Mouse (Mus musculus) kidney, embryonic 14.5 days (tissue): ENCODE measurements around the gene Kif3b. TPM values are rescaled to one million over a fixed set of nuclear protein-coding genes. Genes with fewer than 3 reads are reported as not detected.

ENCODE experiments used
- ATAC-seq: fragments of 200-750 bp; cut with Nextera tagmentation; 2 replicates; pipeline ENCODE4 v1.8.0; 2017; ENCODE audit warnings: moderate number of reproducible peaks, mild to moderate bottlenecking, moderate TSS enrichment, moderate library complexity; ENCODE audit not compliant: low FRiP score, low TSS enrichment
- H3K27ac ChIP-seq: fragments of 300-500 bp; sonication (generic); 2 replicates; pipeline ENCODE4 v1.5.1; 2014; ENCODE audit warnings: low read depth, mild to moderate bottlenecking, low read length, moderate library complexity, mixed read lengths
- H3K27me3 ChIP-seq: fragments of 300-500 bp; sonication (generic); 2 replicates; pipeline ENCODE4 v1.6.1; 2014; ENCODE audit warnings: mild to moderate bottlenecking, low read length; ENCODE audit not compliant: control insufficient read depth, insufficient read depth
- H3K36me3 ChIP-seq: fragments of 300-500 bp; sonication (generic); 2 replicates; pipeline ENCODE4 v1.6.1; 2014; ENCODE audit warnings: low read length, mixed read lengths; ENCODE audit not compliant: control insufficient read depth, insufficient read depth
- H3K4me1 ChIP-seq: fragments of 300-500 bp; sonication (generic); 2 replicates; pipeline ENCODE4 v1.6.1; 2014; ENCODE audit warnings: low read length, mixed read lengths; ENCODE audit not compliant: control insufficient read depth, insufficient read depth
- H3K4me2 ChIP-seq: fragments of 300-500 bp; sonication (generic); replicated peaks from 2 replicates; pipeline ENCODE4 v1.6.1; 2014; ENCODE audit warnings: low read depth, mild to moderate bottlenecking, low read length
- H3K4me3 ChIP-seq: fragments of 300-500 bp; sonication (generic); 2 replicates; pipeline ENCODE4 v1.5.1; 2014; ENCODE audit warnings: mild to moderate bottlenecking, low read length
- H3K9ac ChIP-seq: fragments of 300-500 bp; sonication (generic); 2 replicates; pipeline ENCODE4 v1.6.1; 2014; ENCODE audit warnings: low read depth, mild to moderate bottlenecking, low read length, moderate library complexity
- H3K9me3 ChIP-seq: fragments of 300-500 bp; sonication (generic); 2 replicates; pipeline ENCODE4 v1.6.1; 2016; ENCODE audit warnings: low read length; ENCODE audit not compliant: control insufficient read depth
- WGBS: fragments of 180-500 bp; shearing (Covaris S2); extraction: QIAGEN DNeasy Blood & Tissue Kit; methylation state at CpG from one replicate; pipeline ENCODE4 v1.1.7; 2014; 5-methylcytosine and 5-hydroxymethylcytosine counted together
- polyA plus RNA-seq: library from polyadenylated mRNA; unstranded; fragments of >200 nt; fragmentation: Nextera tagmentation; extraction: Ambion mirVana; gene quantifications from 2 replicates; pipeline ENCODE4 v1.2.1, GENCODE M21; 2014

The Kif3b gene
- polyA plus RNA-seq, 1 experiment from 2014 or later: 5.6 TPM

DNA sequence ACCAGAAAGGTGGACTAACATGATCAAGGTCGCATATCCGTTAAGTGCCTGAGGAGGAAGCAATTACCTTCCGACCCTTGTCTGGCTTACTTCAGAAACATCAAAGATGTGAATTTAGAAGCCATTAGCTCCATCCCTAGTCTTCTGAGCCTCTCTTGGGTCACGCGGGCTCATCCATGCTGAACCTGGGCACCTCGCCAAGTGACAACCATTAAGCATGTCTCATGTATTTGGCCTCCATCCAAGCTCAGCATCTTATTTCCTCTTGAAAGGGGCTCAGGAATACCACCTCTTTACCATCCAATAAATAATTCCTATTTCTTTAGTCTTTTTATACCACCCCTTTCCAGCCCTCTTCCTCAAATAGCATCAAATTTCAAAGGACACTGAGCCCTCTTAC lies 3.4 kb upstream of the Kif3b start:
- Histone ChIP-seq H3K4me3 (no peak overlapping the region), H3K4me2 (no peak overlapping the region), H3K27me3 (no peaks in the 10 kb centered on the region), H3K9me3 (no peaks in the 10 kb centered on the region), H3K4me1 (peaks cover 15% of the 10 kb centered on the region), H3K9ac (no peak overlapping the region), H3K27ac (no peak overlapping the region), H3K36me3 (no peaks in the 10 kb centered on the region)
- 34% methylated on average over 6 of the region's 6 CpGs for WGBS
- no peak for ATAC-seq

DNA sequence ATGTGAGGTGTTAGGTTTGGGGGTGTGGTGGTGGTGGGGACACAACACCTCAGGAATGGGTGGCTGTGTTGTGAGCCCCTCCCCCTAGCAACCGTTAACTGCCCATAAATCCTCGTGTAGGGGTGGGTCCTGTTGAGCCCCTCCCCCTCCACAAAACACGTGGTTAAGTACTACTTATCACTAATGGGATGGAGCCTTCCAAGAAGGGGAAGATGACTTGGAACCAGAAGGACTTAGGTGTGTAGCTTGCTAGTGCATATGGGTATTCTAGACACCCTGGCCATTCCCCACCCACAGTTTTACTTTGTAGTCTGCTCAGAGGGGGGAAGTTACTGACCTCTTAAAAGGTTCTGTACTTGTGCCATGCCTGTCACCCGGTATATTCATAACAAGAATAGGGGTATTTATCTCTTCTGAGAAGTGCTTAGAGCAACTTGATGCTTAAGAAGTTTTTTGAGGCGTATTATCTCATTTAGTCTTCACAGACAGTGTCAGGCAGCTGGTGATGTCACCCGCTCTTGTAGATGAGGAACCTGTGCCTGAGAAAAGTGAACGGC lies 1.2 kb downstream of the Kif3b start:
- Histone ChIP-seq H3K27me3 (no peaks in the 10 kb centered on the region), H3K4me3 (peak overlapping the region; percentile 98; the same call in 1 of the 2 replicates), H3K4me2 (peak overlapping the region; percentile 77), H3K36me3 (no peaks in the 10 kb centered on the region), H3K9ac (no peak overlapping the region), H3K9me3 (no peaks in the 10 kb centered on the region), H3K27ac (no peak overlapping the region), H3K4me1 (peaks cover 15% of the 10 kb centered on the region)
- WGBS: 48% methylated on average over 7 of the region's 7 CpGs
- ATAC-seq: no peak

DNA sequence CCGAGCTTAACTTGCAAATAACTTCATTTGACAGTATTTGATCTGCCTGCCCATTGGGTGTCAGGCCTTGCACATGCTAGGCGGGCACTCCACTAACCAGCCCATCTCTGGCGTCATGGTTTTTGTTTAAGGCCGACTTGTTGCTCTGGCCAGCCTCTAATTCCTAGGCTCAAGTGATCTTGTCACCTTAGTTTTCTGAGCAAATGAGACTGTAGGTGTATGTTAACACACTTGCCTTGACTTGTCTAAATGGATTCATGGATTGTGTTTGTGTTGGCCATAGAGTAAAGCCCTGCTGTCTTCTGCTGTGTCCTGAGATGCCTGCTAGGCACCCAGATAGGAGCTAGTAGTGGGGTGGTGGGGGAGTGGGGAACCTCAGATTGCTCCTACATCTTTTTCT lies 4.0 kb downstream of the Kif3b start:
- WGBS: 90% methylated on average over 4 of the region's 4 CpGs
- no peaks in the 10 kb centered on the region for H3K9me3 ChIP-seq
- H3K4me3 ChIP-seq: no peak overlapping the region
- H3K4me1 ChIP-seq: peaks cover 14% of the 10 kb centered on the region
- H3K36me3 ChIP-seq: no peaks in the 10 kb centered on the region
- no peak overlapping the region for H3K27ac ChIP-seq
- H3K27me3 ChIP-seq: no peaks in the 10 kb centered on the region
- H3K9ac ChIP-seq: no peak overlapping the region
- no peak overlapping the region for H3K4me2 ChIP-seq
- ATAC-seq: no peak

DNA sequence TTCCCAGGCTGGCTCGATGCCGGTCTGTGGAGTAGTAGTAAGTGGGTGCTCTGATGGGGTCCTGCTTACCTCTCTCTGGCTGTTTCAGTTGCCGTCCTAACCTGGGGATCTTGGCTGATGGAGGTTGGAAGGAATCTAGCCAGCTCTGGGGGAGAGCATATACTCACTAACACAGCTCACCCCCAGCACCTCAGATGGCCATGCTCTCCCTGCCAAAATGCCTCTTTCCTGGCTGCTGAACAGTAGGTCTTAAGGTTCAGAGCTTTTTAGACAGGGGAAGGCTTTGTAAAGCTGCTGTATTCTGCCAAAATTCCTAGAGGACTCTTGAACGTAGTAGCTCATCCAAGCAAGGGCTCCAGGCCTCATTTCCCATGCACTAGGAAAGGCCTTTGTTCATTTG lies 6.6 kb downstream of the Kif3b start:
- H3K27ac ChIP-seq: peak overlapping the region; percentile 24; the same call in 1 of the 2 replicates
- H3K4me2 ChIP-seq: no peak overlapping the region
- no peak overlapping the region for H3K9ac ChIP-seq
- ATAC-seq: no peak
- H3K9me3 ChIP-seq: no peaks in the 10 kb centered on the region
- 83% methylated on average over 4 of the region's 4 CpGs for WGBS
- H3K4me1 ChIP-seq: peaks cover 7% of the 10 kb centered on the region; the same call in 1 of the 2 replicates
- no peaks in the 10 kb centered on the region for H3K36me3 ChIP-seq
- no peaks in the 10 kb centered on the region for H3K27me3 ChIP-seq
- H3K4me3 ChIP-seq: no peak overlapping the region

DNA sequence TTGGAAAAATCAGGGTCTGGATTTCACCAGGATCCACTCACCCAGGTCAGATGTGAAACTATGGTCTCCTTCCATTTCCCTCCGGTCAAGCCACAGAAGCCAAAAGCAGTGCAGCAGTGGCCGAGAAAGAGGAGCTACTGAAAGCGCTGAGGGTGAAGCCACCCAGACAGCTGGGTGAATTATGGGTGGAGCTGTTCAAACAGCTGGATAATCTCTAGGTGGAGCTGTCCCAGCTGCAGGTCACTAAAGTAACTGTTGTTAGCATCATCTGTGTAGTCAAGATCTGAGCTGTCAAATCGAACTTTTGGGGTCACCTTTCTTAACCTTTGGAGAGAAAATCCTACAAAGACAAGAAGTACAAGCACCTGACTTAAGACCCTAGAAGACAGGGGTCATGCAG lies 7.2 kb downstream of the Kif3b start:
- Histone ChIP-seq H3K4me1 (peaks cover 7% of the 10 kb centered on the region; the same call in 1 of the 2 replicates), H3K27me3 (no peaks in the 10 kb centered on the region), H3K9ac (no peak overlapping the region), H3K27ac (no peak overlapping the region), H3K4me2 (no peak overlapping the region), H3K4me3 (no peak overlapping the region), H3K36me3 (no peaks in the 10 kb centered on the region), H3K9me3 (no peaks in the 10 kb centered on the region)
- WGBS: 27% methylated on average over 4 of the region's 4 CpGs
- peak; percentile 21; the same call in 1 of the 2 replicates for ATAC-seq

DNA sequence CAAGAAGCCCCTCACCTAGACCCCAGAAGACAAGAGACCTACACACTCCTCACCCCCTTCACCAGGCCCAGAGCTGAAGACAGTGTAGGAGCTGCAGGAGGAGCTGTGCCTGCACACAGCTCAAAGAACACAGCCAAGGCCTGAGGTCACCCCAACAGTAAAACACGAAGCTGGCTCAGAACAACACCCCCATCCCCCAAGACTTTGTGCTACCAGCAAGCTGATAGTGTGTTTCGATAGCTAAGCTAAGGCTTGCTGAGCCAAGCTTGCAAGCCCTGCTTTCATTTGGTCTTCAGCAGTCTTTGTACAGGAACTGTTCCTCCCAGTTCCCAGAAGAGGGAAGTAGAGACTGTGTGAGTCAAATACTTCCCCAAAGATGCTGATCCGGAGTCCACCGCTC lies 7.7 kb downstream of the Kif3b start:
- Histone ChIP-seq H3K36me3 (no peaks in the 10 kb centered on the region), H3K9me3 (no peaks in the 10 kb centered on the region), H3K4me2 (no peak overlapping the region), H3K9ac (no peak overlapping the region), H3K4me3 (no peak overlapping the region), H3K4me1 (peaks cover 7% of the 10 kb centered on the region; the same call in 1 of the 2 replicates), H3K27me3 (no peaks in the 10 kb centered on the region), H3K27ac (no peak overlapping the region)
- 56% methylated on average over 4 of the region's 4 CpGs for WGBS
- peak; percentile 69; the same call in 1 of the 2 replicates for ATAC-seq

DNA sequence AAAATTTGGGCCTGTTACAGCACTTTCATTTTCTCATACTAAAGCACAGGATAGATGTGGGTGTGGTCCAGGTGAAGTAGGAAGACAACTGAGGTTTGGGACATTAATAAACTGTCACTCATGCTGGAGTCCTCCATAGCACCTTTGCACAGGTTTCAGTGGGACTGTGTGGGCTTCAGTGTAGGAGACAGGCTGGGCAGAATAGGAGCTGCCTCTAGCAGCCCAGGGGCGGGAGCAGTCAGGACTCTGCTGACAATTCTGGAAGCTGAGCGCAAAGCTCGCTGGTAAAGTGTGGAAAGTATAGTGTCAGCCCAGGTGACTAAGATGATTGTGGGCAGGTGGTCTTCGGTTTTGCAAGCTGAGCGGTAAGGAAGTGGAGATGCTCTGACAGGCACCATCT lies 9.9 kb downstream of the Kif3b start:
- H3K4me1 ChIP-seq: peaks cover 7% of the 10 kb centered on the region; the same call in 1 of the 2 replicates
- no peaks in the 10 kb centered on the region for H3K9me3 ChIP-seq
- WGBS: 96% methylated on average over 5 of the region's 5 CpGs
- no peak overlapping the region for H3K4me2 ChIP-seq
- no peaks in the 10 kb centered on the region for H3K36me3 ChIP-seq
- no peaks in the 10 kb centered on the region for H3K27me3 ChIP-seq
- no peak for ATAC-seq
- no peak overlapping the region for H3K9ac ChIP-seq
- no peak overlapping the region for H3K4me3 ChIP-seq
- no peak overlapping the region for H3K27ac ChIP-seq

DNA sequence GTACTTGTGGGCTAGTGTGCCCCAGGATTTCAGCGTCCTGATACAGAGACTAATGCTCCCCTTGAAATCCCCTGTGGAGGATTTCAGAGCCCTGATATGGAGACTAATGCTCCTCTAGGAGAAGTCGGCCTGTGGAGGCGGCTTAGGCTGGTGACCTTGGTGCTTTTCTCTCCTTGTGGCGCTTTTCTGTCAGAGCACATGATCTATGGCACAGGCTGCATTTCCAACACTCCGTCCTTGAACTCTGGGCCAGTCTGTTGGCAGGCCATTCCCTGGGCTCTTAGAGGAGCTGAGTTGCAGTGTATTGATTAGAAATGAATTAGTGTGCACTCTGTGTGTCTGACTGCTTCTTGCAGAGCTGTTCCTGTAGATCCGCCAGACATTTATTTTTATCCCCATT lies 14.0 kb downstream of the Kif3b start:
- no peaks in the 10 kb centered on the region for H3K36me3 ChIP-seq
- H3K4me2 ChIP-seq: no peak overlapping the region
- H3K4me1 ChIP-seq: no peaks in the 10 kb centered on the region
- H3K9ac ChIP-seq: no peak overlapping the region
- H3K9me3 ChIP-seq: no peaks in the 10 kb centered on the region
- H3K4me3 ChIP-seq: no peak overlapping the region
- WGBS: 63% methylated on average over 6 of the region's 6 CpGs
- H3K27ac ChIP-seq: no peak overlapping the region
- no peak for ATAC-seq
- H3K27me3 ChIP-seq: no peaks in the 10 kb centered on the region

DNA sequence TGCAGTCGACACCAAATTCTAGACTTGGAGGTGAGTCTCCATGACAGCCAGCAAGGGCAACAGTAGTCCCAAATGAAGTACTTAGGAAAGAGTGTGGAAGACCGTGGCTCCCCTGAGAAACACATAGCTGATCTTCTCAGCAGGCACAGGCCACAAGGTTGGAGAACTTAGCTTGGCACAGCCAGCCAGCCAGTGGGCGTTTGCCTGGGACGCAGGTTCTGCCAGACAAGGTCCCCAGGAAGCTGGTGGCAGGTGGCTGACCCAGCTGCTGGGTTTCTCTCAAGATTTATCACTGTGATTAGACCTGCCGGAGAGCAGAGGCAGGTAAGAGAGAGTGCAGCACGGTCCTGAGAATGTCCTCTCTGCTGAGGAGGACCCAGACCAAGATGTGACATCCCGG lies 17.4 kb downstream of the Kif3b start:
- no peak overlapping the region for H3K9ac ChIP-seq
- no peaks in the 10 kb centered on the region for H3K9me3 ChIP-seq
- no peak overlapping the region for H3K4me3 ChIP-seq
- no peak overlapping the region for H3K4me2 ChIP-seq
- H3K4me1 ChIP-seq: no peaks in the 10 kb centered on the region
- no peaks in the 10 kb centered on the region for H3K27me3 ChIP-seq
- no peak overlapping the region for H3K27ac ChIP-seq
- WGBS: 65% methylated on average over 7 of the region's 7 CpGs
- ATAC-seq: no peak
- H3K36me3 ChIP-seq: no peaks in the 10 kb centered on the region
